Mouse (Mus musculus) liver, postnatal 0 days (tissue): ENCODE results near the gene Chka.

Source experiments
- CTCF ChIP-seq: sonication (generic); IDR thresholded peaks from 2 replicates; pipeline ENCODE4 v1.5.1; 2016; ENCODE audit warnings: antibody characterized with exemption, low read depth
- EP300 ChIP-seq: IDR thresholded peaks from 2 replicates; pipeline ENCODE4 v1.6.1; 2016; ENCODE audit warnings: antibody characterized with exemption, low read depth, mild to moderate bottlenecking

GRCm38 (mm10) chr19:3935896-3936850 lies 84.6 kb downstream of the Chka start:
- TF ChIP-seq CTCF, result no peak
- TF ChIP-seq EP300, result no peak
